In genomic region chr2:14874281-14875037, GRCm38 (mm10) we compare ENCODE assay signal across 8 mouse cellular contexts.
A peak's percentile ranks its signal among the peaks of the same experiment; 100 is the strongest.
DNase-seq lines count a peak whose midpoint lies in the region; ATAC-seq lines count a peak whose summit lies in the region.
"Had no signal": no experiment of that assay in that cellular context is flagged by ENCODE, and none has a peak within 500 bp of the region (broad histone marks: within the 10 kb centered on the region; RNA-seq: fewer than 3 reads in every experiment).

No protein-coding gene starts in this region.

- no peak overlapping the region for H3K27ac ChIP-seq in limb, embryonic 12.5 days
- H3K27ac ChIP-seq in limb, embryonic 10.5 days, result no peak overlapping the region
- H3K27ac ChIP-seq in forebrain, embryonic 16.5 days (ENCODE audit: low read length), result peak overlapping the region; percentile 26; the same call in 1 of the 2 replicates

- no peak overlapping the region for H3K4me3 ChIP-seq in limb, embryonic 12.5 days (replicated peaks)
- no peak overlapping the region for H3K4me3 ChIP-seq in limb, embryonic 10.5 days
- peak overlapping the region; percentile 41 for H3K4me3 ChIP-seq in forebrain, embryonic 16.5 days (replicated peaks; ENCODE audit: low read length)

- no peaks in the 10 kb centered on the region for H3K9me3 ChIP-seq in limb, embryonic 12.5 days
- no peaks in the 10 kb centered on the region for H3K9me3 ChIP-seq in limb, embryonic 10.5 days (replicated peaks)
- no peaks in the 10 kb centered on the region for H3K9me3 ChIP-seq in forebrain, embryonic 16.5 days (ENCODE audit: control insufficient read depth, low read length)

- no peaks in the 10 kb centered on the region for H3K36me3 ChIP-seq in limb, embryonic 12.5 days
- no peaks in the 10 kb centered on the region for H3K36me3 ChIP-seq in limb, embryonic 10.5 days
- no peaks in the 10 kb centered on the region for H3K36me3 ChIP-seq in forebrain, embryonic 16.5 days (ENCODE audit: control insufficient read depth, insufficient read depth)

- ATAC-seq in limb, embryonic 12.5 days (ENCODE audit: insufficient number of reproducible peaks, insufficient read depth, low FRiP score, low TSS enrichment, low read depth), result no peak
- ATAC-seq in forebrain, embryonic 16.5 days, result peak; percentile 26

- DNase-seq in limb, embryonic 10.5 days (ENCODE audit: low spot score), result no peak
- DNase-seq in left cerebral cortex, postnatal 25 days (ENCODE audit: low spot score in 2 of 2), result peak; percentile 35 to 56
- peak; percentile 30 to 41 for DNase-seq in right cerebral cortex, postnatal 10 days (ENCODE audit: low spot score in 2 of 2)
- DNase-seq in adrenal gland, adult 8-10 months, result no peak
- no peak for DNase-seq in adrenal gland, adult 2 months
- DNase-seq: kidney, adult 18-20 months had no signal

- H3K27me3 ChIP-seq in limb, embryonic 12.5 days, result no peaks in the 10 kb centered on the region
- H3K27me3 ChIP-seq in limb, embryonic 10.5 days (ENCODE audit: low read depth, poor library complexity, severe bottlenecking), result no peaks in the 10 kb centered on the region
- H3K27me3 ChIP-seq in forebrain, embryonic 16.5 days (replicated peaks; ENCODE audit: control insufficient read depth, insufficient read depth, low read length), result no peaks in the 10 kb centered on the region

- no peak overlapping the region for H3K9ac ChIP-seq in limb, embryonic 12.5 days (replicated peaks)
- peak overlapping the region; percentile 49; the same call in 1 of the 2 replicates for H3K9ac ChIP-seq in forebrain, embryonic 16.5 days (replicated peaks; ENCODE audit: low read depth, low read length)

- H3K4me1 ChIP-seq in limb, embryonic 12.5 days (replicated peaks), result peaks cover 3% of the 10 kb centered on the region; the same call in 1 of the 2 replicates
- peaks cover 8% of the 10 kb centered on the region; the same call in 1 of the 2 replicates for H3K4me1 ChIP-seq in limb, embryonic 10.5 days
- peaks cover 16% of the 10 kb centered on the region for H3K4me1 ChIP-seq in forebrain, embryonic 16.5 days (replicated peaks; ENCODE audit: control insufficient read depth, insufficient read depth, low read length)

- 54% methylated on average over 13 of the region's 13 CpGs for whole genome bisulfite sequencing in limb, embryonic 12.5 days
- 52% methylated on average over 13 of the region's 13 CpGs for WGBS in limb, embryonic 10.5 days
- 44% methylated on average over 13 of the region's 13 CpGs for WGBS in forebrain, embryonic 16.5 days

- intact Hi-C loops in left cerebral cortex, postnatal 25 days (cut with DNase I), result loop anchor here (5.0 kb wide), 1 partner anchor 137 kb away; no protein-coding TSS in a partner anchor

- H3K4me2 ChIP-seq in limb, embryonic 12.5 days, result peak overlapping the region; percentile 47
- H3K4me2 ChIP-seq in forebrain, embryonic 16.5 days (ENCODE audit: low read length), result peak overlapping the region; percentile 53

Comparison
In these comparisons a context has a peak if more than half of its experiments do, and no peak if none do; other contexts are left out.
1. DNase-seq: peak in left cerebral cortex, postnatal 25 days (2 of 2) and right cerebral cortex, postnatal 10 days (2 of 2); none in limb, embryonic 10.5 days (single experiment), adrenal gland, adult 8-10 months (single experiment) and adrenal gland, adult 2 months (single experiment).